Mouse (Mus musculus) cortical plate, adult 2 months (tissue): ENCODE measurements around the gene Tnik.

Source experiments
- CTCF ChIP-seq: fragments of 200-500 bp; IDR thresholded peaks from 2 replicates; pipeline ENCODE4 v1.5.1; 2011; ENCODE audit warnings: mild to moderate bottlenecking, control low read depth, low read length; ENCODE audit not compliant: insufficient read depth; ENCODE audit errors: extremely low read depth
- POLR2A ChIP-seq: fragments of 200-500 bp; IDR thresholded peaks from 2 replicates; pipeline ENCODE4 v1.6.1; 2011; ENCODE audit warnings: mild to moderate bottlenecking, low read length, control low read depth; ENCODE audit not compliant: insufficient read depth; ENCODE audit errors: extremely low read depth

GRCm38 (mm10) chr3:28228930-28229329 is 34.1 kb upstream of the Tnik start:
- TF ChIP-seq CTCF (no peak), POLR2A (no peak)
